Mouse (Mus musculus) left cerebral cortex, adult 9 months (tissue): ENCODE results near the gene Wdr45.
A peak's percentile ranks its signal among the peaks of the same experiment; 100 is the strongest.
"Not testable (repeated sequence)": the region's sequence is repeated elsewhere in the genome, so short reads cannot be mapped to it uniquely, and the experiment has no call there.

Experiments used
- DNase-seq, 2 experiments: peaks; one replicate each; pipeline ENCODE4 v3.0.0; 2022; ENCODE audit warnings: low spot score in 2 of 2

The Wdr45 gene

GRCm38 (mm10) chrX:7721514-7722281, 7.6 kb downstream of the Wdr45 start, which contains the start of gene Gm45208:
Gm45208 (plus strand) TSS chrX:7722245.
- DNase-seq: peak; percentile 44

DNA sequence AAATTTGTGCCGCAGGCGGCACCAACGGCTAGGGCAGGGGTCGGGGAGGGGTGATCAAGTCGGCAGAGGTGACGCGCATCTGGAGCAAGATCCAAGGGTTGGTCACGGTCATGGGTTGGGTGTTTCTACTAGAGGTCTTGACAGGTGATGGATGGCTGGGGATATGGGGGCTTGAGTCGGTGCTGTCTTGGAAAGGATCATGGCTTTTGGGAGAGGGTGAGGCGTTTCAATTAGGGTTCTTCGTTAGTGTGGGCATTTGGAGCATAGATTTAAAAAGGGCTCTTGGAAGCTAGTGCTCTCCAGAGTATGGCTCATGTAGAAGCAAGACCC, 8.1 kb downstream of the Wdr45 start:
- DNase-seq: no peak

DNA sequence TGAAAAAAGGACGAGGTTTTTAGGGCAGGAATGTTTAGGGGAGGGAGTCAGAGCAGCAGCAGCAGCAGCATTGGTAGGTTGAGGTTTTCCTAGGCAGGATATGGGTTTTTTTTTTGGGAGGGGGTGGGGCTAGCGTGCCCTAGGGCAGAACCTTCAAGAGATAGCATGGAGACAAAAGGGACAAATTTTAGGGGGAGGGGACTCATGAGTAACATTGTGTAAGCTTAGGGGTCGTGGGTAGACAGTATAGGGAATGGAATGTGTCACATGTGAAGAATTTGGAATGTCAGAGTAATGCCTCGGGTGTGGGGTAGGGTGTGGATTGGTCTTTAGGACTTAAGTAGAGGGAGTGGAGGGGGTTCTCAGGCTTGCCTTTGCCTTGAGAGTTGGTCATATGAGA, 8.6 kb downstream of the Wdr45 start:
- no peak for DNase-seq

- no peak for DNase-seq
These were observed 10.0 kb downstream of the Wdr45 start for GRCm38 (mm10) chrX:7724135-7724534.

DNA sequence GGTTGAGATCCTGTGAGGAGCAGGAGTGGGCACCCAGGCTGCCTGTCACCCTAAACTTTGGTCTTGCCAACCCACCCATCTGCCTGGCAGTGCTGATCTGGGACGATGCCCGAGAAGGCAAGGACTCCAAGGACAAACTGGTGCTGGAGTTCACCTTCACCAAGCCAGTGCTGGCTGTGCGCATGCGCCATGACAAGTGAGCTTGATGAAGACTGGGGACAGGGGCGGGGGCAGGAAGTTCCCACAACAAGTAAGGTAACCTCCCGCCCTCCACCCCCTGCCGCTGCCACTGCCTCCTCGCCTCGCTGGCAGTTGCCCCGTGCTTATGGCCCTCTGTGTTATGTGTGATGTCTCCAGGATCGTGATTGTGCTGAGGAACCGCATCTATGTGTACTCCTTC, 11.7 kb downstream of the Wdr45 start:
- no peak for DNase-seq

- no peak for DNase-seq
These were observed 13.0 kb downstream of the Wdr45 start for GRCm38 (mm10) chrX:7727176-7727575.

- peak; percentile 75 to 86 for DNase-seq
These were observed 14.2 kb downstream of the Wdr45 start, which contains the start of gene Praf2 for GRCm38 (mm10) chrX:7728215-7728921. Praf2 (plus strand) TSS chrX:7728439.

GRCm38 (mm10) chrX:7728922-7729265, 14.8 kb downstream of the Wdr45 start:
- DNase-seq: no peak

DNA sequence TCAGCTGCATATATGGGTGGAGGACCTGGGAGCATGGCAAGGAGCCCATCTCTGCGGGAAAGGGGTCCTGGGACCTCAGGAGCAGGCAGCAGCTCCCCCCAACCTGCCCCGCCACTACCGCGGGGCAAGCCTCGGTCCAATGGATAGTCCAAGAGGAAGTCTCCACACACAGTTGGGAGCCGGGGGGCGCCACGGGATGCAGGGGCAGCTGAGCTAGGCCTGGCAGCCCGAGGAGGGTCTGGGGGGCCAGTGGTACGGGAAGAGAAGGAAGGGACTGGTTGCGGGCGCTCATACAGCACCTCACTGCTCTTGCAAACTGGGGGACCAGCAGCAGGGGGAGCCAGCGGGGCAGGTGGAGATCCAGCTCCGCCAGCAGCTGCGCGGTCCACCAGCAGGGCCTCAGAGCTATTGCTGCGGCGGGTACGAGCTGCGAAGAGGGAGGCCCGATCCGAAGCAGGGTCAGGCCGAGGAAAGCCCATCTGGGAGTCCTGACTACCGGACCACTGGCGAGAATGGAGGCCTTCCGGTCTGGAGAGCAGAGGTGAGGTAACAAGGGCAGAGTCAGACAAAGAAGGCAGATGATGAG, 19.5 kb downstream of the Wdr45 start:
- peak in 1 of 2 experiments; percentile 41 for DNase-seq

- DNase-seq: no peak
These were observed 25.4 kb downstream of the Wdr45 start for GRCm38 (mm10) chrX:7739336-7740081.

DNA sequence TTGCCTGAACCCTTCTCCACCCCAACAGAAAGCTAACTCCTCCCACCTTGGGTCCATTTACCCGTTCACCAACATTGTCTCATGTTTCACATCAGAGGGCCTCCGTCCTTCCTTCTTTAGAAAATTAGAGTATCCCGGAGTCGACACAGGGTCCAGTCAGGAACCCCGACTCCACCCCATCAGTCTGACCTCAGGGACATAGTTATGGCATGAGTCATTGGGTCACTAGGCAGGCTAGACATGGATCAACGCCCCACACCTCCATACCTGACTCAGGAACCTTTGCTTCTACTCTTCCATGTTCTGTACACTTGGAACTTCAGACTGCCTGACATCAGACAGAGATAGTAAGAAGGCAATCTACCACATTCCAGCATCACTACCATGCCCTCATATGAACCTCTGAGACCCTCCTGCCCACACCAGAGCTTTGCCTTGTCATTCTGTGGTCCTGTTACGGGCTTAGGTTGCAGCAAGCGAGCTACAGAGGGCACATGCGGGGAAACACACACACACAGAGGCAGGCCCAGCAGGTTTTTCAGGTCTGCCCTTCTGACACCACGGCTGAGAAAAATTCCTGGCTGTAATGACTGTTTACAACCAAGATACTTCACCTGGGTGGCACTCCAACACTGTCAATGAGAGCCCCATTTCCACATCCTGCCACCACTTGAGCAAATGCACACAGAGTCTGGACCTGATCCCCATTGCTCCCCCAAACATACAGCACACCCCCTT, 26.1 kb downstream of the Wdr45 start:
- DNase-seq: no peak

- DNase-seq: no peak
These were observed 27.0 kb downstream of the Wdr45 start for GRCm38 (mm10) chrX:7741103-7741502.

- no peak for DNase-seq
These were observed 29.3 kb downstream of the Wdr45 start for GRCm38 (mm10) chrX:7743470-7743869.

GRCm38 (mm10) chrX:7744940-7745339, 30.8 kb downstream of the Wdr45 start:
- no peak for DNase-seq

DNA sequence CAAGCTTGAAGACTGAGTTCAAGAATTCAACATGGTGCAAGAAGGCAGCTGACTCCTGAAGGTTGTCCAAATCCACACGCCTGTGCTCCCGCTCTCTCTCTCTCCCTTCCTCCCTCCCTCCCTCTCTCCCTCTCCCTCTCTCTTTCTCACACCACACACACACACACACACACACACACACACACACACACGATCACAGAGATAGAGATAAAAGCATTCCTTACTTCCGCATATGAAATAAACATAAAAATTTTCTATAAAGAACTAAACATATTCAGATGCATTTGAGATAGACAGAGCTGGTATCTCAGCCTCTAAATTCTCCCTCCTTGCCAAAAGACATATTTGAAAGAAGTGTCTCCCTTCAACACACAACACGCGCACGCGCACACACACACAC, 31.3 kb downstream of the Wdr45 start:
- no peak for DNase-seq

- peak in 1 of 2 experiments; percentile 70 for DNase-seq
These were observed 36.4 kb downstream of the Wdr45 start, which contains the start of gene Ccdc120 for GRCm38 (mm10) chrX:7750432-7751116. Ccdc120 (minus strand) TSS chrX:7750905.

GRCm38 (mm10) chrX:7753627-7754026, 39.5 kb downstream of the Wdr45 start:
- not testable (repeated sequence) for DNase-seq

DNA sequence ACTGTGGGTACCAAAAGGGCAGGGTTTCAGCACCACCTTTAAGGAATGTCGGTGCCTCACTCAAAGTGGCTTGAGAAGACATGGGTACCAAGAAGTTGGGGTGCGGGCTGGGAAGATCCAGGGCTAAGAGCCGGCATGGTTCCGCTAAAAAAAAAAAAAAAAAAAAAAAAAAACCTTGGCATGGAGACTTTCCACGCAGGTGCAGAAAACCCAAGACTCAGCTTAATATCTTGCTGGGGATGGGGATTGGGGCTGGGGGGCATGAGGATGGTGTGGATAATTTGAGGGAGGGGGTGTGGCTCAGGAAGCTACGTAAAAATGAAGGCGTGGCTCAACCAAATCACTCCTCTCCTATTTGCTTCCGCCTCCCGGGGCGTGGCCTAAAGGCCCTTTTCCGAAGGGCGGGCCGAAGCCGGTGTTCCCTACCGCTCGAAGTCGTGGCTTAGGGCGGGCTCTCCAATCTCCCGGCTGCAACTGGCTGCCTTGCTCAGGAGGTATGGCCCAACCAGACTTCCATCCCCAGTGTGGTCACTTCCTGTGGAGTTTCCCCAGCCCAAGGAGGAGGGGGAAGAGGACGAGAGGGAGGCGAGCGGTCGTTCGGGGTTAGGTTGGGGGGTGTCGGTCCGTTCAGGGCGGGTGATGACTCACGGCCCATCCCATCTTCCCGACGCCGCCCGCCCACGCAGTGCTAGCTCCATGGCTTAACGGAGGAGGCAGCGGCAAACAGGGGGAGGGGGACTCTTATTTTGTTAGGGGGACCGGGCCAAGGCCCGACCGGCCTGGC, 48.2 kb downstream of the Wdr45 start, which contains the start of gene Tfe3:
Gene Tfe3 (plus strand): TSS at position 424 of the 784 bp plus-strand sequence.
- DNase-seq: peak; percentile 90 to 93

DNA sequence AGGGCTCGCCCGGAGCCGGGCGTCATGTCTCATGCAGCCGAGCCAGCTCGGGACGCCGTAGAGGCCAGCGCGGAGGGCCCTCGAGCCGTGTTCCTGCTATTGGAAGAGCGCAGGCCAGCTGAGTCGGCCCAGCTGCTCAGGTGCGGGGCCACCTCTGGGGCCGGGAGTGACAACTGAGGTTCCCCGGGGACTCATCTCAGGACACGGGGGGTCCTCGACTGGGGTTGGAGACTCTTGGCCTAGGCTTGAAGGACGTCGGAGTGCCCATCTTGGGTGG, 48.7 kb downstream of the Wdr45 start:
- DNase-seq: no peak
